Mouse (Mus musculus) cortical plate, adult 2 months (tissue): ENCODE results near the gene Gpld1.

Source experiments
- CTCF ChIP-seq: fragments of 200-500 bp; IDR thresholded peaks from 2 replicates; pipeline ENCODE4 v1.5.1; 2011; ENCODE audit warnings: mild to moderate bottlenecking, control low read depth, low read length; ENCODE audit not compliant: insufficient read depth; ENCODE audit errors: extremely low read depth
- POLR2A ChIP-seq: fragments of 200-500 bp; IDR thresholded peaks from 2 replicates; pipeline ENCODE4 v1.6.1; 2011; ENCODE audit warnings: mild to moderate bottlenecking, low read length, control low read depth; ENCODE audit not compliant: insufficient read depth; ENCODE audit errors: extremely low read depth

DNA sequence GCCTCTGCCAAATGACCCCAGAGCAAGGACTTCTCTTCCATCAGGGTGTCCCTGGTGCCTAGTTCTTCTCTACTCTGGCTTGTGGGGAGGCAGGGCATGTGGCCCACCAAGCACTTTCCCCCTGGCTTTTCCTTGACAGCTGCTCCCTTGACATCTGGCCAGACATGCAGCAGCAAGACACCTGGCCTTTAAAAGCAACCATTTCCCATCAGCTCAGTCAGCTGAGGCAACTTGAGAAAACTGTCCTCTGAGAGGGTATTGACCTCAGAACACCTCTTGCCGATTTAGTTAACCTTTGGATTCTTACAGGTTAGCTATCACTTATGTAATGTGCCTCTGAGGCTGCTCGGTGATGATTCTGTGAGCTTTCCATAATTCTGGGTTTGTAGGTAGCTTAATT lies 49.1 kb upstream of the Gpld1 start:
- TF ChIP-seq CTCF: no peak
- TF ChIP-seq POLR2A: no peak
